Mouse (Mus musculus) intestine, postnatal 0 days (tissue): ENCODE measurements around the gene Otos. TPM values are rescaled to one million over a fixed set of nuclear protein-coding genes. Genes with fewer than 3 reads are reported as not detected.

Experiments used
- ATAC-seq: fragments of 200-750 bp; cut with Nextera tagmentation; 2 replicates; pipeline ENCODE4 v1.8.0; 2017; ENCODE audit warnings: mild to moderate bottlenecking, moderate TSS enrichment, moderate library complexity
- H3K27ac ChIP-seq: fragments of 300-500 bp; sonication (generic); 2 replicates; pipeline ENCODE4 v1.5.1; 2014; ENCODE audit warnings: mild to moderate bottlenecking, low read depth, low read length, moderate library complexity
- H3K27me3 ChIP-seq: fragments of 300-500 bp; sonication (generic); replicated peaks from 2 replicates; pipeline ENCODE4 v1.6.1; 2014; ENCODE audit warnings: low read length, mixed read lengths; ENCODE audit not compliant: control insufficient read depth, insufficient read depth
- H3K36me3 ChIP-seq: fragments of 300-500 bp; sonication (generic); 2 replicates; pipeline ENCODE4 v1.6.1; 2014; ENCODE audit warnings: mild to moderate bottlenecking, moderate library complexity; ENCODE audit not compliant: control insufficient read depth, insufficient read depth
- H3K4me1 ChIP-seq: fragments of 300-500 bp; sonication (generic); replicated peaks from 2 replicates; pipeline ENCODE4 v1.6.1; 2014; ENCODE audit warnings: antibody characterized with exemption, low read length, mixed read lengths; ENCODE audit not compliant: control insufficient read depth, insufficient read depth
- H3K4me2 ChIP-seq: fragments of 300-500 bp; sonication (generic); replicated peaks from 2 replicates; pipeline ENCODE4 v1.6.1; 2014; ENCODE audit warnings: low read depth, mild to moderate bottlenecking, moderate library complexity
- H3K4me3 ChIP-seq: fragments of 300-500 bp; sonication (generic); 2 replicates; pipeline ENCODE4 v1.5.1; 2014; ENCODE audit warnings: low read depth, low read length
- H3K9ac ChIP-seq: fragments of 300-500 bp; sonication (generic); 2 replicates; pipeline ENCODE4 v1.6.1; 2014; ENCODE audit warnings: mild to moderate bottlenecking, low read depth, low read length
- H3K9me3 ChIP-seq: fragments of 300-500 bp; sonication (generic); 2 replicates; pipeline ENCODE4 v1.6.1; 2016; ENCODE audit warnings: mixed run types; ENCODE audit not compliant: control insufficient read depth
- CTCF ChIP-seq: sonication (generic); IDR thresholded peaks from 2 replicates; pipeline ENCODE4 v1.5.1; 2016; ENCODE audit warnings: low read depth, mild to moderate bottlenecking, control low read depth, antibody characterized with exemption, moderate library complexity
- WGBS: fragments of 180-500 bp; shearing (Covaris S2); extraction: QIAGEN DNeasy Blood & Tissue Kit; methylation state at CpG from one replicate; pipeline ENCODE4 v1.1.7; 2014; 5-methylcytosine and 5-hydroxymethylcytosine counted together
- polyA plus RNA-seq: library from polyadenylated mRNA; unstranded; fragments of >200 nt; fragmentation: Nextera tagmentation; extraction: Ambion mirVana; gene quantifications from 2 replicates; pipeline ENCODE4 v1.2.1, GENCODE M21; 2015

Otos gene
- polyA plus RNA-seq: not detected in 2 replicates

- no peak within 1 kb of the TSS for H3K4me2 ChIP-seq
- no peaks in the 10 kb centered on the region for H3K27me3 ChIP-seq
- H3K4me3 ChIP-seq: no peak within 1 kb of the TSS
- no peaks in the 10 kb centered on the region for H3K4me1 ChIP-seq
- no peaks in the 10 kb centered on the region for H3K9me3 ChIP-seq
- H3K27ac ChIP-seq: no peak within 1 kb of the TSS
- H3K9ac ChIP-seq: no peak within 1 kb of the TSS
- H3K36me3 ChIP-seq: no peaks in the 10 kb centered on the region
- peak; percentile 64; the same call in 1 of the 2 replicates for ATAC-seq
- 20% methylated on average over 8 of the region's 8 CpGs for WGBS
- TF ChIP-seq CTCF: peak; percentile 87
Observed at GRCm38 (mm10) chr1:92648673-92649072, at the start of gene Otos. Otos (minus strand) TSS chr1:92648841.

GRCm38 (mm10) chr1:92696848-92697247 lies 48.2 kb upstream of the Otos start:
- Histone ChIP-seq H3K36me3 (no peaks in the 10 kb centered on the region), H3K27ac (no peak overlapping the region), H3K9ac (no peak overlapping the region), H3K4me2 (no peak overlapping the region), H3K9me3 (no peaks in the 10 kb centered on the region), H3K4me3 (no peak overlapping the region), H3K4me1 (no peaks in the 10 kb centered on the region), H3K27me3 (no peaks in the 10 kb centered on the region)
- 0 out of 2 replicates have a peak, but pooled peaks have one; percentile 53 for ATAC-seq
- TF ChIP-seq CTCF: peak; percentile 87
- WGBS: 27% methylated on average over 4 of the region's 4 CpGs

GRCm38 (mm10) chr1:92695751-92696150 lies 47.1 kb upstream of the Otos start:
- H3K4me2 ChIP-seq: no peak overlapping the region
- no peaks in the 10 kb centered on the region for H3K27me3 ChIP-seq
- H3K36me3 ChIP-seq: no peaks in the 10 kb centered on the region
- no peaks in the 10 kb centered on the region for H3K4me1 ChIP-seq
- no peak overlapping the region for H3K9ac ChIP-seq
- ATAC-seq: no peak
- no peak overlapping the region for H3K27ac ChIP-seq
- 86% methylated on average over 5 of the region's 5 CpGs for WGBS
- no peaks in the 10 kb centered on the region for H3K9me3 ChIP-seq
- no peak for TF ChIP-seq CTCF
- no peak overlapping the region for H3K4me3 ChIP-seq

- ATAC-seq: no peak
- no peak overlapping the region for H3K27ac ChIP-seq
- H3K27me3 ChIP-seq: no peaks in the 10 kb centered on the region
- H3K4me3 ChIP-seq: no peak overlapping the region
- no peak overlapping the region for H3K4me2 ChIP-seq
- no peak for TF ChIP-seq CTCF
- no peak overlapping the region for H3K9ac ChIP-seq
- no peaks in the 10 kb centered on the region for H3K36me3 ChIP-seq
- WGBS: 83% methylated on average over 3 of the region's 3 CpGs
- H3K4me1 ChIP-seq: no peaks in the 10 kb centered on the region
- no peaks in the 10 kb centered on the region for H3K9me3 ChIP-seq
Observed at GRCm38 (mm10) chr1:92691166-92691844, 42.7 kb upstream of the Otos start.

- no peak overlapping the region for H3K9ac ChIP-seq
- H3K4me3 ChIP-seq: no peak overlapping the region
- TF ChIP-seq CTCF: no peak
- H3K4me1 ChIP-seq: no peaks in the 10 kb centered on the region
- WGBS: 22% methylated on average over 8 of the region's 8 CpGs
- no peaks in the 10 kb centered on the region for H3K27me3 ChIP-seq
- no peak overlapping the region for H3K4me2 ChIP-seq
- ATAC-seq: no peak
- no peaks in the 10 kb centered on the region for H3K9me3 ChIP-seq
- H3K27ac ChIP-seq: no peak overlapping the region
- H3K36me3 ChIP-seq: no peaks in the 10 kb centered on the region
Observed at GRCm38 (mm10) chr1:92686994-92687393, 38.4 kb upstream of the Otos start.

GRCm38 (mm10) chr1:92683151-92683550 lies 34.5 kb upstream of the Otos start:
- ATAC-seq: no peak
- 88% methylated on average over 8 of the region's 8 CpGs for WGBS

More at GRCm38 (mm10) chr1:92683151-92683550, 34.5 kb upstream of the Otos start:
- no peak overlapping the region for H3K9ac ChIP-seq
- no peaks in the 10 kb centered on the region for H3K4me1 ChIP-seq
- no peaks in the 10 kb centered on the region for H3K36me3 ChIP-seq
- no peaks in the 10 kb centered on the region for H3K27me3 ChIP-seq
- H3K4me3 ChIP-seq: no peak overlapping the region
- no peak for TF ChIP-seq CTCF
- H3K4me2 ChIP-seq: no peak overlapping the region
- no peaks in the 10 kb centered on the region for H3K9me3 ChIP-seq
- H3K27ac ChIP-seq: no peak overlapping the region
